Mouse (Mus musculus): ENCODE data around the gene Bpnt1. TPM values are rescaled to one million over a fixed set of nuclear protein-coding genes. Genes with fewer than 3 reads are reported as not detected.
A peak's percentile ranks its signal among the peaks of the same experiment; 100 is the strongest.
"Not testable (repeated sequence)": the region's sequence is repeated elsewhere in the genome, so short reads cannot be mapped to it uniquely, and the experiment has no call there.

Bpnt1 gene
- 100 to 1,000 TPM in 2 of 4 experiments, 10 to 100 TPM in 2; 85.5 to 138 (median 102) TPM for total RNA-seq (2022)

DNA sequence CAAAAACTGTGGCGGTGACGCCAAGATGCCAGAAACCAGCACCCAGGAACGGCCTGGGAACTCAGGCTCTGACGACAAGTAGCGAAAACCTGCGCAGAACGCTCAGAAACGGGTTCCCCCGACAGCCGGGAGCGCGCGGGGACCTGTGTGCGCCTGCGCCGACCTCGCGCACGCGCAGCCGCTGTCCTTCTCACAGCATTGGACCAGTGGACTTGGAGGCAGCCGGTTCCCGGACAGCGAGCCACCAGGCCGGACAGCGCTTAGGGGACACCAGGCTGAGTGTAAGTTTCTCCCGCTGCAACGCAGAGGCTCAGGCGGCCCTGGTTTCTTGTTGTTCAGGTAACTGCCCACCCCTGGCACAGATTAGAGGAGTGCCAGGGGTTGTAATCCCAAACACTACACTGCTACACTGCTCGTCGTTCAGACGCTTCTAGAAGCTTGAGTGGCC is at the start of gene Bpnt1:
Gene Bpnt1, plus strand, starts transcription at position 167 of the 448 bp plus-strand sequence.
- DNase-seq = peak; percentile 88

DNA sequence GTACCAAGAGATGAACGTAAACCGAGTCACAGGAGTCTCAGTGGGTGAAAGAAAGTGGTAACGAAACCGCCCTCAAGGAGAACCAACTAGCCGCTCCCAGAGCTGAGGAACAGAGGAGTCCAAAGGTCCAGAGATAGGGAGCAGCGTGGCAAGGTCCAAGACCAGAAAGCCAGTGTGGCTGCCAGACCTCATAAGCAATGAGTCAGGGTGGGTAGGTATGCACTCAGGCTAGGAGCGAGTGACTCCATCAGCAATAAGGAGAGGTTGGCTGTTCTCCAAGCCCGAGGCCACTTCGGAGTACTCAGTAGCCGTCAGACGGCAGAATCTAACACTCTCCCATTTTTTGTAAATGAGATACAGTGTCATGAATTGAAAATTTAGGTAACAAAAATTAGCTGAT is 49.1 kb upstream of the Bpnt1 start:
- no peak for DNase-seq

DNA sequence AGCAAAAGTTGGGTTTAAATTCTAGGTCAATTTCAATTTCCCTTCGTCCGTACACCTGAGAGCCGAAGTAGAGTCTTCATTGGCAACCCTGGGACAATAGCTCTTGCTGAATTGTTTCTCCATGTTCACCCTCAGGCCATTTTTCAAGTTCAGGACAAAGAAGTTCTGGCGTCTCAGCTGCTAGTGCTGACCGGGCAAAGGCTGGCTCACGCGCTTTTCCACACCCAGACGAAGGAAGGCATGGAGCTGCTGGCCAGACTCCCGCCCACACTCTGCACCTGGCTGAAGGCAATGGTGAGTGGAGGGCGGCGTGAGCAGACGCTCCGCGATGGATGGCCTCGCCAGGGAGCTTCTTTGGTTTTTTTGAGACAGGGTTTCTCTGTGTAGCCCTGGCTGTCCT is 48.7 kb upstream of the Bpnt1 start:
- DNase-seq = no peak

DNA sequence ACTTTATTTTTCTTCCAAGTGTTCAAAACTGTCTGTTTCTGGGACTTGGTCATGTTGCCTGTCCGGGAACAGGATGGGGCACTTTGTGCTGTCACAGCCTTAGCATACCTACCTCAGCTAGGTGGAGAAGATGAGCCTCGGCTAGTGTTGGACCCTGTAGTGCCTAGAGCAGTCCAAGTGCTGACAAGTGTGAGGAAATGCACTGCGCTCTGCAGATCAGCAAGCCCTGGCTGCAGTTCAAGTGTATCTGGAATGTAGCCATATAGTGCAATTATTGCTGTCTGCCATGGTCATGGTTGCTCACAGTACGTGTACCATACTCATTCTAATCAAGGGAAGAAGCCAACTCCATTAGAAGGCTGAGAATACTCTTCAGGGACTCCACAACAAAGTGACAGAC is 47.2 kb upstream of the Bpnt1 start:
- peak; percentile 70 for DNase-seq

GRCm38 (mm10) chr1:185285171-185285570 is 46.8 kb upstream of the Bpnt1 start:
- no peak for DNase-seq

GRCm38 (mm10) chr1:185287066-185287465 is 44.9 kb upstream of the Bpnt1 start:
- DNase-seq = no peak

GRCm38 (mm10) chr1:185289231-185289630 is 42.7 kb upstream of the Bpnt1 start:
- DNase-seq = no peak

GRCm38 (mm10) chr1:185291336-185291735 is 40.6 kb upstream of the Bpnt1 start:
- no peak for DNase-seq

DNA sequence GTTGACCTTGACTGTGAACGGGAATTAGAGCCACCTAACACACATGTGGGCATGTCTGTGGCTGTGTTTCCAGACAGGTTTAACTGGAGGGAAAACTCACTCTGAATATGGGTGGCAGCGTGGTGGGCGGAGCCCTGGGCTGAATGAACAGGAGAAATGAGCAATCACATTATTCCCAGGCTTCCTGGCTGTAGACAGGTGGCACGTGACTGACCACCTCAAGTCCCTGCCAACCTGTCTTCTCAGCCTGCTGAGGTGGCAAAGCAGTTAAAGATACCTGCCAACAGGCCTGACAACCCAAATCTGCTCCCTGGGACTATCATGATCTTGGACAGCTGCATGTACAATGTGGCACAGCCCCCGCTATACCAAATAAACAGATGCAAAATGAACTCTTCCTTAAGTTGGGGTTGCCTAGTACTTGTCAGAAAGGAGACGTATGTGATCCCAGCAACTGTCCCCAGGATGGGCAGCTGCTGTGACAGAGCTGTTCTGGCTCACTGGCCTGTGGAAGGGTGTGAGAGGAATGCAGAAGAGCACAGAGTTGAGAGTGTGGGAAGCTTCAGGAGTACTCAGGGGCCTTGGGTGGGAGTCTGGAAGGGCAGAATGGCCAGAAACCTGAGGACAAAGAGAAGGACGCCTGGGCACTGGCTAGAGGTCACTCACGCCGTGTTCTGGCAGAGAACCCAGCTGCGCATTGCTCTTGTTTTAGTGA is 39.1 kb upstream of the Bpnt1 start:
- no peak for DNase-seq

DNA sequence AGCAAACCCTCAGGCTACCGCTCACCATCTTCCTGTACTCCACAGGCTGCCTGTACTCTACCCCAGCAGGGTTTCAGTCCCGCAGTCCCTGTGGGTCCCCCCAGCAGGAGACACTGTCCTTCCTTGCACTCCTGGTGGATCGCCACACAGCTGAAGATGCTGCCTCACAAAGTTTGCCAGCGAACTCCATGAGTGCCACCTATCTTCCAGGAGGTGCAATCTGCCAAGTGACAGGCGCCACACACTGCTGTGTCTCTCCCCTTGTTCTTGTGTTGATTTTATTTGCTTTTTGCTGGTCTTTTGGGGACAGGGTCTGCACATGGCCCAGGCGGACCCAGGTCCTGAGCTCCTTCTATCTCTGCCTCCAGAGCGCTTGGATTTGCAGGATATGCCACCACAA is 35.1 kb upstream of the Bpnt1 start:
- DNase-seq = no peak

- DNase-seq = no peak
Observed at GRCm38 (mm10) chr1:185298496-185298895, 33.5 kb upstream of the Bpnt1 start.

- DNase-seq = no peak
Observed at GRCm38 (mm10) chr1:185302816-185303215, 29.1 kb upstream of the Bpnt1 start.

DNA sequence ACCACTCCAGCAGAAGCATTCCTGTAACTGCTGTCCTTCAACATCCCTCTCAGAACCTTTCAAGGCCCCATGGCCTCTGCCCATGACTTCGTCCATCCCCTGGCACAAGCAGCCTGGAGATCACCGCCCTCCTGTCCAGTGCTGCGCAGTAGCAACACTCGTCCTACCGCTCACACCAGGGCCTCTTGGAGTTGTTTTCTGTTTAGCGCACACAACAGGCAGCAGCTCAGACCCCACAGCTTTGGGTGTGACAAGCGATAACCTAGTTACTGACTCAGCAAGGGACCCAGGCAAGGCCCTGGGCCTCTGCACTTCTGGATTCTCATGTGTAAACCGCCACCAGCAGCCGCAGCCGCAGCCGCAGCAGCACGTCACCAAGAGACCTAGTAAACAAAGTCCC is 25.1 kb upstream of the Bpnt1 start:
- DNase-seq = no peak

GRCm38 (mm10) chr1:185307645-185308044 is 24.3 kb upstream of the Bpnt1 start:
- DNase-seq = no peak

DNA sequence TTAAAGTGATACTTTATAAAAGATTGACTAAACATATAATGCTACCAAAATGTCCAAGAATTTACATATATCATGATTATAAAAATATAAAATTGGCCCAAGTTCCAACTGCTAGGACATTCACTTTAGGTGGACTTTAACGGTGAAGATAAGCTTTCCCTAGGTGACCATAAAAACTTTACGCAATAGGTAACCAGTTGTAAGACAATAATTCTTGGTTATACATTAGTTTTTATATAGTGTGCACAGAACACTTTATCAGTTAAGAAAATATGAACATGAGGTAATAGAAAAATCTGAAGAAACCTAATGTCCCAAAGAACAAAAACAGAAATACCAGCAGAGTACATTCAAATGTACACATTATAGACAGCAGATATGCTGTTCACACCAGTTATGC is 23.6 kb upstream of the Bpnt1 start:
- DNase-seq = no peak

DNA sequence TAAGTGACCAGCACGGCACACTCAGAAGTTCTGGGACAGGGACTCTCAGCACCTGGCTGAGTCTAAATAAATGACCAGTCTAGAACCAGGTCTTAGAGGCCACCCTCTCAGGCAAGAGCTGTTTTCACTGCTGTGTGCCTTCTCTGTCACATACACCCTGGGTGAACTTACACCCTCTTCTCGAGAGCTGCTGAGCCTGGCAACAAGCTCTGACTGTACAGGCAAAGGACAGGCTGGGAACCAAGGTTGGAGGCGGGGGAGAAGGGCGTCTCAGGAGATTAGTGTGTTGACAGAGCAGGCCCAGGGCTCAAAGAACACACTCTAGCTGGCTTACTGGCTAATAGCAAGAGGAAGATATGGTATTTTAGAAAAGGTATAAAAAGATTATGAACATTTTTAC is 23.0 kb upstream of the Bpnt1 start:
- no peak for DNase-seq

GRCm38 (mm10) chr1:185311949-185312348 is 20.0 kb upstream of the Bpnt1 start:
- DNase-seq = no peak

GRCm38 (mm10) chr1:185314546-185314945 is 17.4 kb upstream of the Bpnt1 start:
- DNase-seq = no peak

GRCm38 (mm10) chr1:185315846-185316568 is 15.9 kb upstream of the Bpnt1 start:
- DNase-seq = no peak

DNA sequence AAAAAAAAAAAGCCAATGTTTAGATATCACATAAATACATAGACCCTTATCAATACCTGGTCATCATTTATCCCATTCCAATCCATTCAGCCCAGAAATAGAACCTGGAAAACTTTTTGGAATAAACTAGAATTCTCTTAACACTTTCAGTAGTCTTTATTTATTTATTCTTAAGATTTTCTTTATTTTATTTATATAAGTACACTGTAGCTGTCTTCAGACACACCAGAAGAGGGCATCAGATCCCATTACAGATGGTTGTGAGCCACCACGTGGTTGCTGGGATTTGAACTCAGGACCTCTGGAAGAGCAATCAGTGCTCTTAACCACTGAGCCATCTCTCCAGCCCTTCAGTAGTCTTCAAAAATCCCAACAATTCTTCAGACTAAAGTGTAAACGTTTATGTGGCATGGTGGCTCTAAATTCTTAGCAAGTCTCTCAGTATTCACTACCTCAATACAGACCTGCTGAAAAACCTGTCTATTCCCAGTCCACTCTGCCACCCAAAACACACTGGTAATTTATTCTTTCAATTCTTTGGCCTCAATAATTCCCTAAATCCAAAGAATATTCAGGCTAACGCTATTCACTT is 4.1 kb upstream of the Bpnt1 start:
- not testable (repeated sequence) for DNase-seq

GRCm38 (mm10) chr1:185328721-185329610 is 3.0 kb upstream of the Bpnt1 start, which contains the start of gene Iars2:
Iars2 (minus strand) TSS chr1:185329396.
- DNase-seq = peak; percentile 85

GRCm38 (mm10) chr1:185329851-185330250 is 2.1 kb upstream of the Bpnt1 start:
- DNase-seq = no peak

All from adrenal gland, adult 8-10 months (tissue).